Mouse (Mus musculus) MEL (cell line): ENCODE data around the gene Flna.

ENCODE experiments used
- CTCF ChIP-seq, 3 experiments: IDR thresholded peaks in 2 of 3; conservative IDR thresholded peaks in 1 of 3; 2 replicates each; pipeline ENCODE4 v1.5.1; 2011 to 2012; ENCODE audit warnings: low read length in 3 of 3, low read depth in 2 of 3, mild to moderate bottlenecking in 2 of 3, improper control_type of control experiment in 1 of 3, inconsistent platforms in 1 of 3, mixed read lengths in 1 of 3, moderate library complexity in 1 of 3; ENCODE audit not compliant: control insufficient read depth in 1 of 3, insufficient read depth in 1 of 3, poor library complexity in 1 of 3, severe bottlenecking in 1 of 3
- EP300 ChIP-seq, 2 experiments: IDR thresholded peaks; 2 replicates each; pipeline ENCODE4 v1.6.1; 2011; ENCODE audit warnings: improper control_type of control experiment in 2 of 2, low read length in 2 of 2, low read depth in 1 of 2, mild to moderate bottlenecking in 1 of 2
- MAX ChIP-seq: IDR thresholded peaks from 2 replicates; pipeline ENCODE4 v1.6.1; 2011; ENCODE audit warnings: low read length, improper control_type of control experiment
- POLR2A ChIP-seq, 2 experiments: IDR thresholded peaks; 2 replicates each; pipeline ENCODE4 v1.6.1; 2011 to 2012; ENCODE audit warnings: low read length in 2 of 2, mild to moderate bottlenecking in 2 of 2, control low read depth in 1 of 2, improper control_type of control experiment in 1 of 2, low read depth in 1 of 2, moderate library complexity in 1 of 2; ENCODE audit not compliant: control insufficient read depth in 1 of 2, insufficient read depth in 1 of 2, poor library complexity in 1 of 2
- POLR2AphosphoS2 ChIP-seq: IDR thresholded peaks from 2 replicates; pipeline ENCODE4 v1.6.1; 2011; ENCODE audit warnings: low read length, improper control_type of control experiment
- POLR2AphosphoS5 ChIP-seq: IDR thresholded peaks from 2 replicates; pipeline ENCODE4 v1.6.1; 2012; ENCODE audit warnings: low read depth, borderline replicate concordance, mild to moderate bottlenecking, inconsistent platforms, low read length, moderate library complexity, mixed read lengths
- USF1 ChIP-seq: IDR thresholded peaks from 2 replicates; pipeline ENCODE4 v1.6.1; 2014; ENCODE audit warnings: low read depth, mild to moderate bottlenecking, inconsistent platforms, low read length, improper control_type of control experiment, moderate library complexity

DNA sequence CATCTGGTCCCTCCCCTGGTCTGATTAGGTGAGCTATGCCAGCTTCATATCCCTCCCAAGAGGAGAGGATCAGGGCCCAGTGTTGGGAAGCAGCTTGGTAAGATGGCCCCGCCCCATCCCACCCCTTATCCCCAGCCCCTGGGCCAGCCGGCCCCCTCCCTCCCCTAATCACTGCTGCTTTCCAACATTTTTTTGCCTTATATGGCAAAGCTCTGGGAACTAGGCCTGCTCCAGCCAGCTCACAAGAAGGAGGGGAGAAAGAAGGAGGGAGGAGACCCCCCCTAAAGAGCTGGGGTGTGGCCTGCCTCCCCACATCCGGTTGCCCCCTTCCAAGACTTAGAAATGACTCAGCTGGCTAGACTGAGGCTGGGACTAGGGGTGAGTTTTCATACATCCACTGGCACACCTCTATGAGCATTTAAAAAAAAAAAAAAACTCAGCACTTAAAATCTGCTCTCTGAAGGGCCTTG, 5.0 kb downstream of the Flna start:
- TF ChIP-seq CTCF (IDR thresholded peaks at IDR 0.05 in 2 of 3, conservative IDR thresholded peaks at IDR 0.05 in 1 of 3; ENCODE audit: control insufficient read depth in 1 of 3, insufficient read depth in 1 of 3, low read depth in 2 of 3, low read length in 3 of 3, poor library complexity in 1 of 3, severe bottlenecking in 1 of 3), result no peak
- TF ChIP-seq POLR2A (IDR thresholded peaks at IDR 0.05; ENCODE audit: control insufficient read depth in 1 of 2, insufficient read depth in 1 of 2, low read depth in 1 of 2, low read length in 2 of 2, poor library complexity in 1 of 2), result no peak
- no peak for TF ChIP-seq MAX
- TF ChIP-seq POLR2AphosphoS5, result no peak
- TF ChIP-seq USF1, result no peak
- TF ChIP-seq EP300 (IDR thresholded peaks at IDR 0.05; ENCODE audit: low read depth in 1 of 2, low read length in 2 of 2), result peak in 1 of 2 experiments; percentile 40; a peak in 2 of 4 replicates
- no peak for TF ChIP-seq POLR2AphosphoS2
